Mouse (Mus musculus) liver, postnatal 0 days (tissue): ENCODE measurements around the gene Rab11a. TPM values are rescaled to one million over a fixed set of nuclear protein-coding genes. Genes with fewer than 3 reads are reported as not detected.
A peak's percentile ranks its signal among the peaks of the same experiment; 100 is the strongest.
"Not testable (repeated sequence)": the region's sequence is repeated elsewhere in the genome, so short reads cannot be mapped to it uniquely, and the experiment has no call there.

Source experiments
- ATAC-seq: fragments of 200-750 bp; cut with Nextera tagmentation; 2 replicates; pipeline ENCODE4 v1.8.0; 2017; ENCODE audit warnings: mild to moderate bottlenecking, moderate library complexity
- DNase-seq: peaks from one replicate; pipeline ENCODE4 v3.0.0-alpha.2; 2016
- H3K27ac ChIP-seq: fragments of 300-500 bp; sonication (generic); 2 replicates; pipeline ENCODE4 v1.5.1; 2014; ENCODE audit warnings: antibody characterized with exemption, moderate library complexity, mild to moderate bottlenecking, low read depth
- H3K27me3 ChIP-seq: fragments of 300-500 bp; sonication (generic); 2 replicates; pipeline ENCODE4 v1.6.1; 2014; ENCODE audit warnings: low read length, control low read depth, mixed read lengths; ENCODE audit not compliant: insufficient read depth
- H3K36me3 ChIP-seq: fragments of 300-500 bp; sonication (generic); replicated peaks from 2 replicates; pipeline ENCODE4 v1.6.1; 2014; ENCODE audit warnings: mild to moderate bottlenecking, control low read depth, low read length, moderate library complexity, mixed read lengths; ENCODE audit not compliant: insufficient read depth
- H3K4me1 ChIP-seq: fragments of 300-500 bp; sonication (generic); 2 replicates; pipeline ENCODE4 v1.6.1; 2014; ENCODE audit warnings: antibody characterized with exemption, mild to moderate bottlenecking, control low read depth; ENCODE audit not compliant: insufficient read depth
- H3K4me2 ChIP-seq: fragments of 300-500 bp; sonication (generic); 2 replicates; pipeline ENCODE4 v1.6.1; 2014; ENCODE audit warnings: low read depth, mild to moderate bottlenecking, low read length, moderate library complexity, mixed read lengths
- H3K4me3 ChIP-seq: fragments of 300-500 bp; sonication (generic); 2 replicates; pipeline ENCODE4 v1.5.1; 2014; ENCODE audit warnings: low read depth, low read length
- H3K9ac ChIP-seq: fragments of 300-500 bp; sonication (generic); replicated peaks from 2 replicates; pipeline ENCODE4 v1.6.1; 2014; ENCODE audit warnings: mild to moderate bottlenecking, moderate library complexity
- H3K9me3 ChIP-seq: fragments of 300-500 bp; sonication (generic); 2 replicates; pipeline ENCODE4 v1.6.1; 2016; ENCODE audit warnings: mild to moderate bottlenecking, control low read depth, low read length, mixed read lengths
- CTCF ChIP-seq: sonication (generic); IDR thresholded peaks from 2 replicates; pipeline ENCODE4 v1.5.1; 2016; ENCODE audit warnings: antibody characterized with exemption, low read depth
- EP300 ChIP-seq: IDR thresholded peaks from 2 replicates; pipeline ENCODE4 v1.6.1; 2016; ENCODE audit warnings: antibody characterized with exemption, low read depth, mild to moderate bottlenecking
- WGBS: fragments of 180-500 bp; shearing (Covaris S2); extraction: QIAGEN DNeasy Blood & Tissue Kit; methylation state at CpG from one replicate; pipeline ENCODE4 v1.1.7; 2014; ENCODE audit not compliant: insufficient replicate concordance; 5-methylcytosine and 5-hydroxymethylcytosine counted together
- polyA plus RNA-seq: library from polyadenylated mRNA; unstranded; fragments of >200 nt; fragmentation: Nextera tagmentation; extraction: Ambion mirVana; gene quantifications from 2 replicates; pipeline ENCODE4 v1.2.1, GENCODE M21; 2015

The Rab11a gene
- polyA plus RNA-seq, 1 experiment from 2014 or later = 331 TPM

DNA sequence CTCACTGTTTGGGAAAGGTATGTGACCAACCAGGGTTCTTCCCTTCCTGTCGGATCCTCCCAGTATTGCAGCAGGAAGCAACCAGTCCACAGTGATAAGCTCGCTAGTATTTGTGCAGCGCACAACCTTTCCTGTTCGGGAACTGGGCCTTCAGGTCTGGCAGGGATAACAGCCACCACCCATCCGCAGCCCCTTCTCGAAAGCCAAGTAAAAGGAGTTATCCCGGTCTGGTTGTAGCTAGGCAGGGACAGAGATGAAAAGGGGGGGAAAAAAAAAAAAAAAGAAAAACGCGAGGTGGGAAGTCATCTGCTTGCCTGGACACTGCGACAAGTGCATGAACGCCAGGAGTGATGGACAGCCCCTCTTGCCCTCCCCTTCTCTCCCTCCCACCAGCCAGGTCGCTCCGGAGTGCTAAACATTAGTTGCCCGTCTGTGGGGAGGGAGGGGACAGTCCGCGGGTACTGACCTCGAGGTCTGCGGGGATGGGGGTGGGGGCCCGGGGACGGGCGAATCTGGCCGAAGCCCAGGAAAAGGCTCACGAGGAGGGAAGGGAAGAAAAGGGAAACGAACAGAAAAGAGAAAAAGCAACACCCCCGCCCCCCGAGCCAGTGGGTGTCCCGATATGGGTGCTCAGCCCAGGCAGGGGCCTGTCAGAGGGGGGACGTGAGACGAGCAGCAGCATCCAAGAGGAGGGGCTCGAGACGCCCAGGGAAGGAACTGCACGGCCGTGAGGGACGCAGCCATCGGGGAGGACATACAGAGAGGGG is 736 bp downstream of the Rab11a start:
- DNase-seq = peak; percentile 72
- peak overlapping the region; percentile 88 for H3K4me2 ChIP-seq
- peak overlapping the region; percentile 96 for H3K27ac ChIP-seq
- H3K9me3 ChIP-seq = no peaks in the 10 kb centered on the region
- WGBS = 1% methylated on average over 33 of the region's 35 CpGs
- TF ChIP-seq EP300 = no peak
- TF ChIP-seq CTCF = peak; percentile 44
- H3K36me3 ChIP-seq = no peaks in the 10 kb centered on the region
- H3K4me3 ChIP-seq = peak overlapping the region; percentile 94
- peaks cover 2% of the 10 kb centered on the region; the same call in 1 of the 2 replicates for H3K4me1 ChIP-seq
- H3K27me3 ChIP-seq = no peaks in the 10 kb centered on the region
- ATAC-seq = peak; percentile 66
- H3K9ac ChIP-seq = peak overlapping the region; percentile 97

DNA sequence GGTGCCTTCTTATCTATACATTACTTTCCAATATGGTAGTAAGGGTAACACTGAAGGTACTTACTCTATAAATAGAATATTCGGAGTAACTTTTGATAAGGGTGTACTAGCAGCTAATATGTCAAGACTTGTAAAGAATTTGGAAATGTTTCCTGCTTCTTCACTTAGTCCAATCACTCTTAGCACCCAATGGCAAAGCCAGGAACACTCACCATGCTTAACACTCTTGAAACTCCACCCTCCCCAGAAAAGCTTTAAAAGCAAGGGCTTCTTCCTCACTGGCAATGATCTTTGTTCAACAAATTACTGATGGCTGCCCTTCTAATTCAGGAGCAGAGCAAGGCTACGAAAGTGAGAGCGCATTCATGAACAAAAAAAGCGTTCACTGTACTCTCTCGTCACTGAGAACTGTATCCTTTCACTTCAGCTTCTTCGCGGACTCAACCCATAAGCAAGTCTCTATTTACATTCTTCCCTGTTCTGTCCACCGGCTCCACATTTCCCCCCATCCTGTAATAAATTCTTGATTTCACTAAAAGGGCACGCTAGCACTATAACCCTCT is 1.4 kb downstream of the Rab11a start:
- Histone ChIP-seq H3K9me3 (no peaks in the 10 kb centered on the region), H3K27ac (peak overlapping the region; percentile 96), H3K36me3 (no peaks in the 10 kb centered on the region), H3K4me1 (peaks cover 6% of the 10 kb centered on the region), H3K4me2 (peak overlapping the region; percentile 88), H3K27me3 (no peaks in the 10 kb centered on the region), H3K4me3 (peak overlapping the region; percentile 94), H3K9ac (peak overlapping the region; percentile 97)
- ATAC-seq = no peak
- no peak for DNase-seq
- WGBS = 4% methylated on average over 9 of the region's 9 CpGs
- no peak for TF ChIP-seq EP300
- TF ChIP-seq CTCF = no peak

DNA sequence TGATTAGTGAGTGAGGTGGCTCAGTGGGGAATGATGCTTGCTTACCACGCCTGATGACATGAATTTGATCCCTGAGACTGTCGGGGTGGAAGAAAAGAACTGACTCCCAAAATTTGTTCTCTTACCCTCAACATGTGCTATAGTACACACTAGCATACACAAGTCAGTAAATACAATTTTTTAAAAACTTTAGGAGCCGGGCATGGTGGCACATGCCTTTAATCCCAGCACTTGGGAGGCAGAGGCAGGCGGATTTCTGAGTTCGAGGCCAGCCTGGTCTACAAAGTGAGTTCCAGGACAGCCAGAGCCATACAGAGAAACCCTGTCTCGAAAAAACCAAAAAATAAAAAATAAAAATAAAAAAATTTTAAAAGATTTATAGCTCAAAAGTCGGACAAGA is 2.6 kb downstream of the Rab11a start:
- ATAC-seq, H3K27ac ChIP-seq, H3K27me3 ChIP-seq, DNase-seq, H3K4me3 ChIP-seq, H3K36me3 ChIP-seq, H3K9me3 ChIP-seq, H3K4me2 ChIP-seq, H3K4me1 ChIP-seq, H3K9ac ChIP-seq: not testable (repeated sequence)
- WGBS = 78% methylated on average over 7 of the region's 7 CpGs

DNA sequence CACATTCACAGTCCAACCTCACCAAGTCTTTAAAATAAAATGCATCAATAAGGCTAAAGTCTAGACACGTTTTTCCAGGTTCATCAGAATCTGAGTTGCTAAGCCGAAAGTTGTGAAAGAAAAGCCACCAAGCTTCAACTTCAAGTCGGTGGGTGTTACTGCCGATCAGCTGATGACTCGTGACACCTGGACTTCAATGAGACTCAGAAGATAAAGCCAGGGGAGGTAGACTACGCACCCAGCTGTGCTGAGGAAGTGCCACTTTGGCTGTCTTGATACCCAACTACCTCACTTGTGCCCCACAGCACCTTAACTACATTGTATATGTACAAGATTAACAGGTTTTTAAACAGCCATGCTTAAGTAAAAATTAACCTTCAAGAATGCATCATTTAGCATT is 3.4 kb downstream of the Rab11a start:
- ATAC-seq (no peak), DNase-seq (no peak)
- Histone ChIP-seq H3K36me3 (no peaks in the 10 kb centered on the region), H3K4me3 (no peak overlapping the region), H3K9me3 (no peaks in the 10 kb centered on the region), H3K27ac (no peak overlapping the region), H3K27me3 (no peaks in the 10 kb centered on the region), H3K4me1 (peaks cover 9% of the 10 kb centered on the region), H3K9ac (no peak overlapping the region), H3K4me2 (no peak overlapping the region)
- 55% methylated on average over 6 of the region's 6 CpGs for WGBS
- TF ChIP-seq CTCF (no peak), EP300 (no peak)

DNA sequence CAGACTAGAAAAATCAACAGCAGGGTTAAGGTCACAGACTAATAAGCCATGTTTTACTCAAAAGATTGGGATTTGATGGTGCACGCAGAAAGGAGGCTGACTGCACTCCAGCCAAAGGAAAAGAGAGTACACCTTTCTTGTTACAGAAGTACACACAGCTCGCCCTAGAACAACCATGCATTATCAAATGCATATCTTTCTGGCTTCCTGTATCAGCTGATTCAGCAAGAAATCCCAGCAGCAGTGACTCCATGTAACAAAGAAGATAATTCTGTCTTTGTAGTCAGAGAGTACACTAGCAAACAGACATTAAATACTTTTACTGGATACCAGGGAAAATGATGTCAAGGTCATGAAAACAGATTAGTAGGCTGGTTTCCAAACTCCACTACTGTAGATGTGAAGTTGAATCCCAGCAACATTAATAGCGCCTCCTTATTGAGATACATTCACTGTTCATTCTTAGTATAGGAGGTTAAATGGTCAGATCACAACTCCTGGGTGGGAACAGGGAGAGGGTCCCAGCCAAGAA is 6.5 kb downstream of the Rab11a start:
- H3K9ac ChIP-seq = no peak overlapping the region
- no peaks in the 10 kb centered on the region for H3K27me3 ChIP-seq
- peaks cover 20% of the 10 kb centered on the region for H3K36me3 ChIP-seq
- H3K4me2 ChIP-seq = no peak overlapping the region
- H3K4me3 ChIP-seq = no peak overlapping the region
- H3K27ac ChIP-seq = 0 out of 2 replicates have a peak overlapping the region, but pooled peaks have one; percentile 7
- WGBS = 72% methylated on average over 3 of the region's 3 CpGs
- H3K9me3 ChIP-seq = no peaks in the 10 kb centered on the region
- no peak for DNase-seq
- TF ChIP-seq EP300 (no peak), CTCF (no peak)
- no peak for ATAC-seq
- peaks cover 9% of the 10 kb centered on the region for H3K4me1 ChIP-seq

DNA sequence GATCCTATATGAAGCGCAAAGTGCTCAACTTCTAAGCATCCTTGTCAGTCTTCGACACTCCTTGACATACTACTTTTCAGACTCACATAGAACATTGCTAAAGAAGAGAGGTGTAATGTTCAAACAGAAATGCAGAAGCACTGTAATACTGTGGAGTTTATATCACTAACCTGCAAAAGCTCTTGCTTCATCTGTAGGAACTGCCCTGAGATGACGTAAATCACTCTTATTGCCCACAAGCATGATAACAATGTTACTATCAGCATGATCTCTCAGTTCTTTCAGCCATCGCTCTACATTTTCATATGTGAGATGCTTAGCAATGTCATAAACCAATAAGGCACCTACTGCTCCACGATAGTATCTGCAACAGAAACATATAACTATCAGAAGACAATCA is 11.1 kb downstream of the Rab11a start:
- ATAC-seq = no peak
- H3K9me3 ChIP-seq = no peaks in the 10 kb centered on the region
- H3K9ac ChIP-seq = no peak overlapping the region
- H3K4me3 ChIP-seq = no peak overlapping the region
- no peak overlapping the region for H3K27ac ChIP-seq
- WGBS = 85% methylated on average over 5 of the region's 5 CpGs
- peaks cover 6% of the 10 kb centered on the region for H3K4me1 ChIP-seq
- peaks cover 34% of the 10 kb centered on the region for H3K36me3 ChIP-seq
- H3K27me3 ChIP-seq = no peaks in the 10 kb centered on the region
- TF ChIP-seq CTCF (no peak), EP300 (no peak)
- H3K4me2 ChIP-seq = no peak overlapping the region
- no peak for DNase-seq
